Comparison of ENCODE assay signal across 9 mouse cellular contexts in genomic region chr12:86037235-86037921, GRCm38 (mm10). TPM values are rescaled to one million over a fixed set of nuclear protein-coding genes. Genes with fewer than 3 reads are reported as not detected.
A peak's percentile ranks its signal among the peaks of the same experiment; 100 is the strongest.
DNase-seq lines count a peak whose midpoint lies in the region; ATAC-seq and TF ChIP-seq lines count a peak whose summit lies in the region.
"Had no signal": no experiment of that assay in that cellular context is flagged by ENCODE, and none has a peak within 500 bp of the region (broad histone marks: within the 10 kb centered on the region; RNA-seq: fewer than 3 reads in every experiment).

No protein-coding gene starts in this region.

- no peak for TF ChIP-seq CTCF in kidney, postnatal 0 days (IDR thresholded peaks at IDR 0.05; ENCODE audit: low read depth)
- no peak for TF ChIP-seq CTCF in hindbrain, postnatal 0 days (IDR thresholded peaks at IDR 0.05; ENCODE audit: low read depth)
- no peak for TF ChIP-seq CTCF in thymus, adult 2 months (IDR thresholded peaks at IDR 0.05; ENCODE audit: borderline replicate concordance, control insufficient read depth, extremely low read depth, insufficient read depth, low read length, poor library complexity)

- DNase-seq in kidney, postnatal 0 days (ENCODE audit: low spot score) = peak; percentile 96
- DNase-seq in kidney, postnatal 25 days = no peak
- no peak for DNase-seq in hindbrain, postnatal 0 days (ENCODE audit: low spot score)
- no peak for DNase-seq in right cerebral cortex, adult 18-20 months
- no peak for DNase-seq in thymus, adult 2 months
- DNase-seq: layer of hippocampus, postnatal 36 days; right cerebral cortex, postnatal 25 days had no signal

- peak overlapping the region; percentile 15; the same call in 1 of the 2 replicates for H3K4me2 ChIP-seq in kidney, postnatal 0 days (ENCODE audit: low read length)
- peak overlapping the region; percentile 40 for H3K4me2 ChIP-seq in embryonic facial prominence, embryonic 13.5 days
- H3K4me2 ChIP-seq in hindbrain, postnatal 0 days (ENCODE audit: low read depth, low read length) = no peak overlapping the region
- H3K4me2 ChIP-seq in neural tube, embryonic 15.5 days = no peak overlapping the region

- H3K4me1 ChIP-seq in kidney, postnatal 0 days (replicated peaks; ENCODE audit: insufficient read depth, low read length) = no peaks in the 10 kb centered on the region; the same call in none of the 2 replicates
- H3K4me1 ChIP-seq in embryonic facial prominence, embryonic 13.5 days = peaks cover 19% of the 10 kb centered on the region
- H3K4me1 ChIP-seq in hindbrain, postnatal 0 days (ENCODE audit: insufficient read depth, low read length) = no peaks in the 10 kb centered on the region
- H3K4me1 ChIP-seq in neural tube, embryonic 15.5 days = peaks cover 18% of the 10 kb centered on the region
- 0 out of 2 replicates have a peak, but pooled peaks cover 2% of the 10 kb centered on the region for H3K4me1 ChIP-seq in thymus, adult 2 months (replicated peaks; ENCODE audit: control insufficient read depth, insufficient read depth, low read length)

- H3K27me3 ChIP-seq in kidney, postnatal 0 days (ENCODE audit: insufficient read depth, low read length) = no peaks in the 10 kb centered on the region
- no peaks in the 10 kb centered on the region for H3K27me3 ChIP-seq in embryonic facial prominence, embryonic 13.5 days
- no peaks in the 10 kb centered on the region for H3K27me3 ChIP-seq in hindbrain, postnatal 0 days (ENCODE audit: insufficient read depth, low read length)
- H3K27me3 ChIP-seq in neural tube, embryonic 15.5 days (replicated peaks) = no peaks in the 10 kb centered on the region
- no peaks in the 10 kb centered on the region for H3K27me3 ChIP-seq in thymus, adult 2 months (ENCODE audit: control insufficient read depth, insufficient read depth, low read length)

- no peak for TF ChIP-seq POLR2A in thymus, adult 2 months (IDR thresholded peaks at IDR 0.05; ENCODE audit: control insufficient read depth, extremely low read depth, insufficient read depth, low read length, poor library complexity)

- WGBS in kidney, postnatal 0 days = 11% methylated on average over 12 of the region's 12 CpGs
- 21% methylated on average over 12 of the region's 12 CpGs for WGBS in embryonic facial prominence, embryonic 13.5 days
- 39% methylated on average over 12 of the region's 12 CpGs for WGBS in hindbrain, postnatal 0 days
- 19% methylated on average over 12 of the region's 12 CpGs for WGBS in neural tube, embryonic 15.5 days
- WGBS in thymus, adult 2 months = 85% methylated on average over 12 of the region's 12 CpGs

- no peak overlapping the region for H3K4me3 ChIP-seq in kidney, postnatal 0 days (replicated peaks; ENCODE audit: low read depth, low read length)
- H3K4me3 ChIP-seq in embryonic facial prominence, embryonic 13.5 days = no peak overlapping the region
- H3K4me3 ChIP-seq in hindbrain, postnatal 0 days (ENCODE audit: low read length) = no peak overlapping the region
- no peak overlapping the region for H3K4me3 ChIP-seq in neural tube, embryonic 15.5 days (replicated peaks)
- no peak overlapping the region for H3K4me3 ChIP-seq in thymus, adult 2 months (ENCODE audit: control insufficient read depth, insufficient read depth, low read length)

- no peak overlapping the region for H3K27ac ChIP-seq in kidney, postnatal 0 days
- H3K27ac ChIP-seq in embryonic facial prominence, embryonic 13.5 days = peak overlapping the region; percentile 68
- H3K27ac ChIP-seq in hindbrain, postnatal 0 days = peak overlapping the region; percentile 41; the same call in 1 of the 2 replicates
- peak overlapping the region; percentile 49; the same call in 1 of the 2 replicates for H3K27ac ChIP-seq in neural tube, embryonic 15.5 days (replicated peaks)
- no peak overlapping the region for H3K27ac ChIP-seq in thymus, adult 2 months (ENCODE audit: control insufficient read depth, insufficient read depth, low read length)

- H3K9me3 ChIP-seq in kidney, postnatal 0 days (replicated peaks; ENCODE audit: low read length) = no peaks in the 10 kb centered on the region
- H3K9me3 ChIP-seq in embryonic facial prominence, embryonic 13.5 days = no peaks in the 10 kb centered on the region
- no peaks in the 10 kb centered on the region for H3K9me3 ChIP-seq in hindbrain, postnatal 0 days (ENCODE audit: low read length)
- no peaks in the 10 kb centered on the region for H3K9me3 ChIP-seq in neural tube, embryonic 15.5 days (replicated peaks)

- peak; percentile 88 for ATAC-seq in kidney, postnatal 0 days (replicated peaks; ENCODE audit: low FRiP score, low read depth)
- peak; percentile 26; the same call in 1 of the 2 replicates for ATAC-seq in embryonic facial prominence, embryonic 13.5 days (ENCODE audit: insufficient number of reproducible peaks, insufficient read depth, low FRiP score, low TSS enrichment, low read depth)
- ATAC-seq in hindbrain, postnatal 0 days = peak; percentile 61; the same call in 1 of the 2 replicates
- no peak; the same call in 1 of the 2 replicates for ATAC-seq in neural tube, embryonic 15.5 days (ENCODE audit: low FRiP score)

- H3K9ac ChIP-seq in kidney, postnatal 0 days (ENCODE audit: low read depth, low read length) = no peak overlapping the region
- peak overlapping the region; percentile 40; the same call in 1 of the 2 replicates for H3K9ac ChIP-seq in embryonic facial prominence, embryonic 13.5 days
- no peak overlapping the region for H3K9ac ChIP-seq in hindbrain, postnatal 0 days (replicated peaks; ENCODE audit: low read length)
- H3K9ac ChIP-seq in neural tube, embryonic 15.5 days (replicated peaks) = no peak overlapping the region

- no peaks in the 10 kb centered on the region for H3K36me3 ChIP-seq in kidney, postnatal 0 days (ENCODE audit: insufficient read depth, low read length)
- no peaks in the 10 kb centered on the region for H3K36me3 ChIP-seq in embryonic facial prominence, embryonic 13.5 days
- no peaks in the 10 kb centered on the region for H3K36me3 ChIP-seq in hindbrain, postnatal 0 days (ENCODE audit: insufficient read depth, low read length)
- no peaks in the 10 kb centered on the region for H3K36me3 ChIP-seq in neural tube, embryonic 15.5 days
- H3K36me3 ChIP-seq in thymus, adult 2 months (ENCODE audit: control insufficient read depth, insufficient read depth, low read length) = no peaks in the 10 kb centered on the region

RNA-seq across cellular contexts. Expression of gene Tgfb3, which starts 41.5 kb away (rescaled TPM):
- 16.6 and 19.3 TPM in 2 replicates for polyA plus RNA-seq in kidney, postnatal 0 days (2015; fragmentation: Nextera tagmentation; extraction: Ambion mirVana)
- polyA plus RNA-seq in embryonic facial prominence, embryonic 13.5 days (2015; fragmentation: Nextera tagmentation; extraction: Ambion mirVana) = 43.1 and 48.0 TPM in 2 replicates
- total RNA-seq in hindbrain, postnatal 0 days (2014; rRNA removed) = 4.0 and 5.9 TPM in 2 replicates
- 4.4 and 4.5 TPM in 2 replicates for polyA plus RNA-seq in hindbrain, postnatal 0 days (2015; fragmentation: Nextera tagmentation; extraction: Ambion mirVana)
- polyA plus RNA-seq in neural tube, embryonic 15.5 days (2015; fragmentation: Nextera tagmentation; extraction: Ambion mirVana) = 5.8 and 9.8 TPM in 2 replicates
- 3.9 and 4.3 TPM in 2 replicates for polyA plus RNA-seq in thymus, adult 2 months (2012; rRNA removed)

RNA-seq across cellular contexts. Expression of gene Ift43, which starts 45.0 kb away (rescaled TPM):
- polyA plus RNA-seq in kidney, postnatal 0 days (2015; fragmentation: Nextera tagmentation; extraction: Ambion mirVana) = 87.0 and 87.3 TPM in 2 replicates
- polyA plus RNA-seq in embryonic facial prominence, embryonic 13.5 days (2015; fragmentation: Nextera tagmentation; extraction: Ambion mirVana) = 80.3 and 90.9 TPM in 2 replicates
- total RNA-seq in hindbrain, postnatal 0 days (2014; rRNA removed) = 14.4 and 22.4 TPM in 2 replicates
- polyA plus RNA-seq in hindbrain, postnatal 0 days (2015; fragmentation: Nextera tagmentation; extraction: Ambion mirVana) = 39.1 and 41.5 TPM in 2 replicates
- 35.2 and 40.1 TPM in 2 replicates for polyA plus RNA-seq in neural tube, embryonic 15.5 days (2015; fragmentation: Nextera tagmentation; extraction: Ambion mirVana)
- polyA plus RNA-seq in thymus, adult 2 months (2012; rRNA removed) = 2.2 and 4.7 TPM in 2 replicates

Comparison
In these comparisons a context has a peak if more than half of its experiments do, and no peak if none do; other contexts are left out.
1. H3K27ac ChIP-seq: peak in embryonic facial prominence, embryonic 13.5 days (single experiment), hindbrain, postnatal 0 days (single experiment) and neural tube, embryonic 15.5 days (single experiment); none in kidney, postnatal 0 days (single experiment) and thymus, adult 2 months (single experiment).
2. H3K4me2 ChIP-seq: peak in kidney, postnatal 0 days (single experiment) and embryonic facial prominence, embryonic 13.5 days (single experiment); none in hindbrain, postnatal 0 days (single experiment) and neural tube, embryonic 15.5 days (single experiment).